Mouse (Mus musculus): Measurements from ENCODE around the gene Atp5j. TPM values are rescaled to one million over a fixed set of nuclear protein-coding genes. Genes with fewer than 3 reads are reported as not detected.

The Atp5j gene
- total and polyA plus RNA-seq, 3 experiments, result 665 to 1,909 (median 1,617) TPM

DNA sequence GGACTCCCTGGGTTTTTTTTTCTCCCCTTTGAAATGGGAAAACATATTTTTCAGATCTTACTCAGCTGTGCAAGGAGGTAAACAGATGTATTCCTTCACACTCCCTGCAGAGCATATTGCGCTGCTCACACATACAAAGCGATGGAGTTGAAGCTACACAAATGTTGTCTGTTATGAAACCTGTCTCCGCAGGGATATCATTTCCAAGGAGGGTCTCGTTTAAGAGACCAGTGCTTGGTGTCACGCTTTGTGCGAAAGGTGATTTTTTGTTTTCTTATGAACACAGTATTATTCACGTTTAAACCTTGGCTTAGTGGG, 40.3 kb upstream of the Atp5j start:
- H3K4me3 ChIP-seq, result no peak overlapping the region
- DNase-seq, result no peak
- H3K9ac ChIP-seq (ENCODE audit: low read depth, low read length), result no peak overlapping the region
- no peak for TF ChIP-seq POLR2A (IDR thresholded peaks at IDR 0.05; ENCODE audit: insufficient read depth, low read depth, low read length)
- TF ChIP-seq CTCF (IDR thresholded peaks at IDR 0.05), result no peak
- TF ChIP-seq EP300 (IDR thresholded peaks at IDR 0.05; ENCODE audit: insufficient read depth, low read depth, low read length), result no peak
- no peaks in the 10 kb centered on the region for H3K79me2 ChIP-seq (replicated peaks; ENCODE audit: control insufficient read depth, insufficient read depth, low read length)
- intact Hi-C loops (cut with DNase I), result loop anchor here (5.0 kb wide), 1 partner anchor 108 kb away; no protein-coding TSS in a partner anchor
- 77% methylated on average over 7 of the region's 7 CpGs for WGBS
- H3K27me3 ChIP-seq (ENCODE audit: control insufficient read depth, insufficient read depth, low read length), result no peaks in the 10 kb centered on the region
- no peaks in the 10 kb centered on the region for H3K36me3 ChIP-seq (ENCODE audit: control insufficient read depth, insufficient read depth, low read length)
- H3K4me1 ChIP-seq (ENCODE audit: control insufficient read depth, insufficient read depth, low read length), result no peaks in the 10 kb centered on the region
- no peak overlapping the region for H3K27ac ChIP-seq

DNA sequence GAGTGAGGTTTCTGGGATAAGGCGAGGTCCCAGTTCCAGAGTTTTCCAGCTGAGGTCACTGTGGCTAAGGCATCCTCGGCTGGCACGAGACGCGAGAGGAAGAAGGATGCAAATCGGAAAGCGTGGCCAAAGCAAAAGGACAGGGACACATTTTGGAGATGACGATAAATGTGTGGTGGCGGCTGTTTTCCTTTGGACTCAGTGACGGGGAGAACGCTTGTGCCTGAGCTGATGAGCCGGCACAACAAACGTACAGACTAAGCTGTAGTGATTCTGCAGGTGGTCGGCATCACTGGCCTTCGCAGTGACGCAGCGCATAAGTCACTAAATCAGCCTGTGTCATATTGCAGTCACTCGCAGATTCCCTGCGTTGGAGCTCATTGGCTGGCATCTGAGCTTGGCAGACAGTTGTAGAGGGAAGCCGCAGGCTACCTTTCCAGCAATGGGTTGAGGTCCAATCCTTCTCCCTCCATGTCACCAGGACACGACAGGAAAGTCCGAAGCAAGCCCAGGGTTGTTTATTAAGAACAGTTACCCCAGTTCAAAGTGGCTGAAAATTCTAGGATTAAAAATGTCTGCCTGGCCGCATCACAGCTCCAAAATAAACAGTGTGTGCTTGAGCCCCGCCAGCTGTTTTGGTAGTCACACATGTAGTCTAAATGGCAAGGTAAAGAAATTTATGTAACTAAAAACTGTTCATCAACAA, 39.7 kb upstream of the Atp5j start:
- H3K4me3 ChIP-seq, result no peak overlapping the region
- TF ChIP-seq CTCF (IDR thresholded peaks at IDR 0.05) (peak; percentile 14; the same call in 1 of the 2 replicates), POLR2A (IDR thresholded peaks at IDR 0.05; ENCODE audit: insufficient read depth, low read depth, low read length) (no peak)
- no peak overlapping the region for H3K27ac ChIP-seq
- H3K9ac ChIP-seq (ENCODE audit: low read depth, low read length), result no peak overlapping the region
- H3K79me2 ChIP-seq (replicated peaks; ENCODE audit: control insufficient read depth, insufficient read depth, low read length), result no peaks in the 10 kb centered on the region
- H3K4me1 ChIP-seq (ENCODE audit: control insufficient read depth, insufficient read depth, low read length), result no peaks in the 10 kb centered on the region
- no peaks in the 10 kb centered on the region for H3K27me3 ChIP-seq (ENCODE audit: control insufficient read depth, insufficient read depth, low read length)
- DNase-seq, result peak; percentile 17 to 24
- intact Hi-C loops (cut with DNase I), result loop anchor here (5.0 kb wide), 1 partner anchor 108 kb away; no protein-coding TSS in a partner anchor
- H3K36me3 ChIP-seq (ENCODE audit: control insufficient read depth, insufficient read depth, low read length), result no peaks in the 10 kb centered on the region
- WGBS, result 67% methylated on average over 24 of the region's 24 CpGs

DNA sequence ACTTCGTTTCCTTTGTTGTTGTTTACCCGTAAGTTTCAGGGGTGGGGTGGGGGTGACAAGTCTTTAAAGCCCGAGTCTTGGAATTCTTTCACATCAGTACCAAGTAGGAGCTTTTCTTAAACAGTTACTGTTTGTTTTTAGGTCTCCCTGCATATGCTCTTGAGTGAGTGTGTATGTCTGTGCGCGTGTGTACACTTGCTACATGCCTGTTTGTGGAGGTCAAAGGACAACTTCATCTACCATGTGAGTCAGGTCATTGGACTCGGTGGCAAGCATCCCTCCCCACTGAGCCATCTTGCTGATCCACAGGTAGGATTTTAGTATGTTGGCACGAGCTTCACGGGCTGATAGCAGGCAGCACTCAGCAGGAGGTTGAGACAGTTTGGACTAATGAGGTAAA, 38.4 kb upstream of the Atp5j start:
- H3K9ac ChIP-seq (ENCODE audit: low read depth, low read length), result no peak overlapping the region
- no peaks in the 10 kb centered on the region for H3K4me1 ChIP-seq (ENCODE audit: control insufficient read depth, insufficient read depth, low read length)
- no peak for DNase-seq
- TF ChIP-seq POLR2A (IDR thresholded peaks at IDR 0.05; ENCODE audit: insufficient read depth, low read depth, low read length) (no peak), CTCF (IDR thresholded peaks at IDR 0.05) (no peak), EP300 (IDR thresholded peaks at IDR 0.05; ENCODE audit: insufficient read depth, low read depth, low read length) (no peak)
- intact Hi-C loops (cut with DNase I), result no loop called here
- no peak overlapping the region for H3K4me3 ChIP-seq
- no peaks in the 10 kb centered on the region for H3K36me3 ChIP-seq (ENCODE audit: control insufficient read depth, insufficient read depth, low read length)
- H3K27me3 ChIP-seq (ENCODE audit: control insufficient read depth, insufficient read depth, low read length), result no peaks in the 10 kb centered on the region
- H3K79me2 ChIP-seq (replicated peaks; ENCODE audit: control insufficient read depth, insufficient read depth, low read length), result no peaks in the 10 kb centered on the region
- no peak overlapping the region for H3K27ac ChIP-seq
- 81% methylated on average over 8 of the region's 8 CpGs for WGBS

DNA sequence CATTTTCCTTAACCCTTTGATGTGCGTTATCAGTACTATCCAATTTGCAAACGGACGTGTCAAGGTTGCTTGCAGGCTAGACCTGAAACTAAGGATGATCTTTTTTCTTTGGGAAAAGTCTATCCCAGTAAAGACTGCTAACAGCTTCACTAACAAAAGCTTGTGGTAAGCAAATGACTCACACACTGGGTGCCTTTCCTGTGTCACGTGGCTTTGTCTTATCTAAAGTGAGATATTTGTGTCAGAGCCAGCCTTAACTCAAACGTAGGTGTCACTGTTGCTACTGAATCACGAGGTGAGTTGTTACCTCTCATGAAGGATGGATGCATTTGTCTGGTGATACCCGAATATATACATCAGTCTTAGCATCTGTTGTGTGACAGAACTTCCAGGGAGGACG, 29.2 kb upstream of the Atp5j start:
- intact Hi-C loops (cut with DNase I), result no loop called here
- no peak for DNase-seq
- Histone ChIP-seq H3K36me3 (ENCODE audit: control insufficient read depth, insufficient read depth, low read length) (no peaks in the 10 kb centered on the region; the same call in 1 of the 2 replicates), H3K4me3 (no peak overlapping the region), H3K27ac (no peak overlapping the region), H3K4me1 (ENCODE audit: control insufficient read depth, insufficient read depth, low read length) (no peaks in the 10 kb centered on the region), H3K79me2 (replicated peaks; ENCODE audit: control insufficient read depth, insufficient read depth, low read length) (no peaks in the 10 kb centered on the region), H3K27me3 (ENCODE audit: control insufficient read depth, insufficient read depth, low read length) (no peaks in the 10 kb centered on the region), H3K9ac (ENCODE audit: low read depth, low read length) (no peak overlapping the region)
- TF ChIP-seq CTCF (IDR thresholded peaks at IDR 0.05) (no peak), POLR2A (IDR thresholded peaks at IDR 0.05; ENCODE audit: insufficient read depth, low read depth, low read length) (no peak), EP300 (IDR thresholded peaks at IDR 0.05; ENCODE audit: insufficient read depth, low read depth, low read length) (no peak)
- WGBS, result 71% methylated on average over 8 of the region's 8 CpGs

DNA sequence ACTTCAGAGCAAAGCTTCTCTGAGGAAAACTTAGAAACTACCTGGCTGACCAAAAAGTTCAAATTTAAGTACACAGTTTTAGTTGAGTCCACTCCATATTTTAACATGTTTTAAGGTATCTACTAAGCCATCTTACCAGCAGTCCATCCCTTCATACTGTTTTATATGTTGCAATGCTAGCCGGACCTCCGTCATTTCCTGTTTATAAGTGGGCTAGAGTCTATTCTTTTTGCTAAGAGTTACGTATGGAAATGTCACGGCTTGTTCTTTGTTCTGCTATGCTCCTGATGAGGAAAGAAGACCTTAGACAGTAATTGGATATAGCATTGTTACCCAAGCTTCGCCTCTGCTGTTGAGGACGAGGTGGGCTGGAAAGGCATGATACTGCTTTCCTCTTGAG, 18.1 kb upstream of the Atp5j start:
- no peak overlapping the region for H3K9ac ChIP-seq (ENCODE audit: low read depth, low read length)
- H3K4me1 ChIP-seq (ENCODE audit: control insufficient read depth, insufficient read depth, low read length), result no peaks in the 10 kb centered on the region
- intact Hi-C loops (cut with DNase I), result no loop called here
- H3K27me3 ChIP-seq (ENCODE audit: control insufficient read depth, insufficient read depth, low read length), result no peaks in the 10 kb centered on the region
- peaks cover 2% of the 10 kb centered on the region; the same call in 1 of the 2 replicates for H3K36me3 ChIP-seq (ENCODE audit: control insufficient read depth, insufficient read depth, low read length)
- no peak for DNase-seq
- WGBS, result 90% methylated on average over 6 of the region's 6 CpGs
- no peak overlapping the region for H3K27ac ChIP-seq
- TF ChIP-seq CTCF (IDR thresholded peaks at IDR 0.05), result no peak
- no peak for TF ChIP-seq EP300 (IDR thresholded peaks at IDR 0.05; ENCODE audit: insufficient read depth, low read depth, low read length)
- no peak for TF ChIP-seq POLR2A (IDR thresholded peaks at IDR 0.05; ENCODE audit: insufficient read depth, low read depth, low read length)
- H3K4me3 ChIP-seq, result no peak overlapping the region
- H3K79me2 ChIP-seq (replicated peaks; ENCODE audit: control insufficient read depth, insufficient read depth, low read length), result no peaks in the 10 kb centered on the region

DNA sequence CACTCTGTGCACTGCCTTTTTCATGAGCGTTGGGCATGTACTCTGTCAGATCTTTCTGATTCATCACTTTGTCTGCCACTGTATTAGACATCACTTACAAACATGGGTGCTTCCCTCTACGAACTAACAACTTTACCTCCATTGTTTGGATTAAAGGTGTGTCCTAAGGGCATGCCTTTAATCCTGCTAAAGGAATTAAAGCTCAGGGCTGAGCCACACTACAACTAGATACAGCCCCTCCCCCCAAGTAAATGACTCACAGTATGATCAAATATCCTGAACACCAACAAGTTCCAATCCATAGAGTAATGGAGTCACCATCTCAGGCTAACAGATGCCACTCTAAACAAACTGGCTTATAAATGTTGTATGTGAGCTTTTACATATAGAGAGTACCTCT, 3.2 kb upstream of the Atp5j start:
- Histone ChIP-seq H3K36me3 (ENCODE audit: control insufficient read depth, insufficient read depth, low read length) (peaks cover 2% of the 10 kb centered on the region), H3K4me1 (ENCODE audit: control insufficient read depth, insufficient read depth, low read length) (no peaks in the 10 kb centered on the region; the same call in 1 of the 2 replicates), H3K9ac (ENCODE audit: low read depth, low read length) (no peak overlapping the region), H3K27ac (no peak overlapping the region), H3K4me3 (no peak overlapping the region), H3K79me2 (replicated peaks; ENCODE audit: control insufficient read depth, insufficient read depth, low read length) (no peaks in the 10 kb centered on the region), H3K27me3 (ENCODE audit: control insufficient read depth, insufficient read depth, low read length) (no peaks in the 10 kb centered on the region)
- no peak for DNase-seq
- TF ChIP-seq CTCF (IDR thresholded peaks at IDR 0.05) (no peak), POLR2A (IDR thresholded peaks at IDR 0.05; ENCODE audit: insufficient read depth, low read depth, low read length) (no peak)
- WGBS, result 82% methylated on average over 2 of the region's 2 CpGs
- intact Hi-C loops (cut with DNase I), result no loop called here
